Mouse (Mus musculus): ENCODE results near the gene Pax4. TPM values are rescaled to one million over a fixed set of nuclear protein-coding genes. Genes with fewer than 3 reads are reported as not detected.

The Pax4 gene
- polyA plus RNA-seq, 1 experiment from 2014 or later = not detected

Other genes with a start within 250 kb of the Pax4 start
- 21.1 and 21.3 TPM in 2 replicates for gene Zfp800, start 51.3 kb downstream of the Pax4 start, polyA plus RNA-seq (2015; fragmentation: Nextera tagmentation; extraction: Ambion mirVana)
- gene Arf5, start 25.8 kb downstream of the Pax4 start, polyA plus RNA-seq (2015; fragmentation: Nextera tagmentation; extraction: Ambion mirVana) = 429 and 444 TPM in 2 replicates
- not detected in 2 replicates for gene Fscn3, start 21.6 kb downstream of the Pax4 start, polyA plus RNA-seq (2015; fragmentation: Nextera tagmentation; extraction: Ambion mirVana)
- 11.0 and 12.8 TPM in 2 replicates for gene Gcc1, start 21.0 kb downstream of the Pax4 start, polyA plus RNA-seq (2015; fragmentation: Nextera tagmentation; extraction: Ambion mirVana)
- 71.1 and 86.1 TPM in 2 replicates for gene Snd1, start 25.8 kb upstream of the Pax4 start, polyA plus RNA-seq (2015; fragmentation: Nextera tagmentation; extraction: Ambion mirVana)

Measured in neural tube, embryonic 15.5 days (tissue).